Mouse (Mus musculus) liver, adult 2 months (tissue): ENCODE data around the gene Zfp219. TPM values are rescaled to one million over a fixed set of nuclear protein-coding genes. Genes with fewer than 3 reads are reported as not detected.

Experiments
- DNase-seq: peaks from one replicate; pipeline ENCODE4 v3.0.0-alpha.2; 2011; ENCODE audit warnings: low read depth, low spot score; ENCODE audit errors: extremely low read depth
- H3K27ac ChIP-seq: fragments of 200-500 bp; replicated peaks from 2 replicates; pipeline ENCODE4 v1.5.1; 2012; ENCODE audit warnings: low read depth, mild to moderate bottlenecking, control low read depth, inconsistent platforms, low read length; ENCODE audit not compliant: insufficient read depth
- H3K27me3 ChIP-seq: fragments of 200-500 bp; 2 replicates; pipeline ENCODE4 v1.6.1; 2012; ENCODE audit warnings: mild to moderate bottlenecking, moderate library complexity, low read length, inconsistent platforms; ENCODE audit not compliant: control insufficient read depth, insufficient read depth
- H3K36me3 ChIP-seq: fragments of 200-500 bp; 2 replicates; pipeline ENCODE4 v1.6.1; 2012; ENCODE audit warnings: low read length, inconsistent platforms; ENCODE audit not compliant: control insufficient read depth, insufficient read depth
- H3K4me1 ChIP-seq: fragments of 200-500 bp; 2 replicates; pipeline ENCODE4 v1.6.1; 2011; ENCODE audit warnings: low read length; ENCODE audit not compliant: control insufficient read depth, insufficient read depth
- H3K4me3 ChIP-seq: fragments of 200-500 bp; 2 replicates; pipeline ENCODE4 v1.5.1; 2011; ENCODE audit warnings: low read depth, mild to moderate bottlenecking, control low read depth, low read length, moderate library complexity; ENCODE audit not compliant: insufficient read depth
- H3K79me2 ChIP-seq: fragments of 200-500 bp; 2 replicates; pipeline ENCODE4 v1.6.1; 2012; ENCODE audit warnings: inconsistent platforms, mild to moderate bottlenecking, low read length, moderate library complexity; ENCODE audit not compliant: control insufficient read depth, insufficient read depth
- H3K9ac ChIP-seq: fragments of 200-500 bp; 2 replicates; pipeline ENCODE4 v1.6.1; 2012; ENCODE audit warnings: low read depth, mild to moderate bottlenecking, control low read depth, inconsistent platforms, low read length
- CTCF ChIP-seq: fragments of 200-500 bp; IDR thresholded peaks from 2 replicates; pipeline ENCODE4 v1.5.1; 2011; ENCODE audit warnings: low read depth, low read length, control low read depth
- POLR2A ChIP-seq: fragments of 200-500 bp; IDR thresholded peaks from 2 replicates; pipeline ENCODE4 v1.6.1; 2011; ENCODE audit warnings: low read length, control low read depth; ENCODE audit not compliant: insufficient read depth; ENCODE audit errors: extremely low read depth
- WGBS: fragments of 180-500 bp; shearing (Covaris S2); methylation state at CpG from one replicate; pipeline ENCODE4 v1.1.7; 2018; 5-methylcytosine and 5-hydroxymethylcytosine counted together
- polyA plus RNA-seq: library from polyadenylated mRNA; depleted of rRNA; stranded (reverse); fragments of >200 nt; gene quantifications from 2 replicates; pipeline ENCODE4 v1.2.3, GENCODE M21; 2012
- total RNA-seq: library from RNA; depleted of rRNA; stranded (reverse); fragments of >200 nt; gene quantifications from 2 replicates; pipeline ENCODE4 v1.2.3, GENCODE M21; 2014

The Zfp219 gene
- total and polyA plus RNA-seq, 2 experiments = 8.9 to 31.4 TPM

DNA sequence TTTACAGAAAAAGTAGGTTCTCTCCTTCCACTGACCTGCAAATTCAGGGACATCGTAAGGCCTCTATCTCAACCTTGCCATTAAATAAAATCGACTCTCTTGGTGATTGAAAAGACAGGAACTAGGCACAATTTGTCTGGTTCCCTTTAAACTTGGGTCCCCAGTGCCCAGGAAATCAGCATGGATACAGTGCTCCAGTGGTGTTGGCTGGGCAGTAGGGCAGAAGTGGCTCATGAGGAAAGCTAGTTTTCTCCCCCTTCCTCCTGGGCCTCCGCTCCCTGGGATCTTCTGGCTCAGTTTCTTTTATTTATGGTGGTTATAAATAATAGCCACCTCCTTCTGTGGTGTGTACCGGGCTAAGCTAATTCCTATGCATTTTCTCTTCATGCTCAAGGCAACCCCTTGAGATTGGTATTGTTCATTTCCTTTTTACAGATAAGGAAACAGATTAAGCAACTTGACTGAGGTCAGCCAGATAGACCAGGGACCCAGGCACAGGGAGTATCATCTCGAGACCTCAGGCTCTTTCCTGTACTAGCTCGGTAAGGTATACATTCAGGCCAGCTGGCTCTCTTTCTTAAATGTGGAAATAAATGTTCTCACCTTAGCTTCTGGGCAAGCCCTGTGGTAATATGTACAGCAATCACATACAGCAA lies 5.0 kb downstream of the Zfp219 start, which contains the start of gene Tmem253:
TSS of gene Tmem253 (plus strand) at position 214 of the 656 bp plus-strand sequence.
- peak within 1 kb of the TSS; percentile 54 for H3K4me3 ChIP-seq
- no peak for TF ChIP-seq CTCF
- no peak for TF ChIP-seq POLR2A
- H3K36me3 ChIP-seq = no peaks in the 10 kb centered on the region
- DNase-seq = peak; percentile 43
- peak within 1 kb of the TSS; percentile 76 for H3K9ac ChIP-seq
- H3K79me2 ChIP-seq = peaks cover 15% of the 10 kb centered on the region; the same call in 1 of the 2 replicates
- H3K4me1 ChIP-seq = peaks cover 28% of the 10 kb centered on the region
- H3K27me3 ChIP-seq = no peaks in the 10 kb centered on the region
- WGBS = 26% methylated on average over 6 of the region's 6 CpGs
- H3K27ac ChIP-seq = peak within 1 kb of the TSS; percentile 59

GRCm38 (mm10) chr14:52014761-52015311 lies 5.7 kb downstream of the Zfp219 start:
- peak overlapping the region; percentile 76 for H3K9ac ChIP-seq
- DNase-seq = peak; percentile 37
- TF ChIP-seq POLR2A (0 out of 2 replicates have a peak, but pooled peaks have one; percentile 21), CTCF (no peak)
- peak overlapping the region; percentile 59 for H3K27ac ChIP-seq
- WGBS = 2% methylated on average over 24 of the region's 28 CpGs
- no peaks in the 10 kb centered on the region for H3K27me3 ChIP-seq
- peaks cover 28% of the 10 kb centered on the region for H3K4me1 ChIP-seq
- H3K4me3 ChIP-seq = peak overlapping the region; percentile 54
- H3K79me2 ChIP-seq = peaks cover 15% of the 10 kb centered on the region; the same call in 1 of the 2 replicates
- no peaks in the 10 kb centered on the region for H3K36me3 ChIP-seq

DNA sequence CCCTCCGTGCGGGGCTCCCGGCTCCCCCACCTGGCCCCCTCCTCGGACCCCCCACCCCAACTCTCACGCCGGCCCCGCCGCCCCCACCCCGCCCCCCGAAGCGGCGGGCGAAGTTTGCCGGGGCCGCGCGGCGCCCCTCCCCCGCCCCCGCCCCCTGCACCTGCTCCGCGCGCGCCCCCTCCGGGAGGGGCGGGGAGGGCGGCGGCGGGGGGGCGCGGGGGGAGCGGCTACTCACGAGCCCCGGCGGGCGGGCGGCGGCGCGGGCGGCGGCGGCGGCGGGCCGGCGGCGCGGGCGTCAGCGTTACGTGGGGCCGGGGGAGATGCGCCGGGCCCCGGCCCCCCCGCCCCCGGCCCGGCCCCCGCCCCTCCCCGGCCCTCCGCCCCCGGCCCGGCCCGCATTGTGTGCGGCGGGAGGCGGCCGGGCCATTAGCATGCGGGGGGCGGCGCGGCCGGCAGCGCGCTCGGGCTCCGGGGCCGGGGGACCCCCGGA lies 6.2 kb downstream of the Zfp219 start:
- TF ChIP-seq POLR2A (no peak), CTCF (no peak)
- 3% methylated on average over 14 of the region's 80 CpGs for WGBS
- peak overlapping the region; percentile 55; the same call in 1 of the 2 replicates for H3K4me3 ChIP-seq
- H3K36me3 ChIP-seq = no peaks in the 10 kb centered on the region
- H3K9ac ChIP-seq = peak overlapping the region; percentile 76
- H3K27me3 ChIP-seq = no peaks in the 10 kb centered on the region
- no peak for DNase-seq
- no peak overlapping the region for H3K27ac ChIP-seq
- H3K79me2 ChIP-seq = peaks cover 15% of the 10 kb centered on the region; the same call in 1 of the 2 replicates
- peaks cover 28% of the 10 kb centered on the region for H3K4me1 ChIP-seq

- Histone ChIP-seq H3K27me3 (no peaks in the 10 kb centered on the region), H3K9ac (peak overlapping the region; percentile 68), H3K79me2 (peaks cover 10% of the 10 kb centered on the region; the same call in 1 of the 2 replicates), H3K4me1 (peaks cover 23% of the 10 kb centered on the region), H3K27ac (no peak overlapping the region), H3K4me3 (peak overlapping the region; percentile 55; the same call in 1 of the 2 replicates), H3K36me3 (no peaks in the 10 kb centered on the region)
- no peak for DNase-seq
- no peak for TF ChIP-seq POLR2A
- no peak for TF ChIP-seq CTCF
- WGBS = 7% methylated on average over 18 of the region's 24 CpGs
Measured at GRCm38 (mm10) chr14:52013771-52014219, 6.7 kb downstream of the Zfp219 start.

- DNase-seq = no peak
- no peak for TF ChIP-seq POLR2A
- no peak for TF ChIP-seq CTCF
- Histone ChIP-seq H3K36me3 (no peaks in the 10 kb centered on the region), H3K27ac (no peak overlapping the region), H3K27me3 (no peaks in the 10 kb centered on the region), H3K79me2 (peaks cover 3% of the 10 kb centered on the region; the same call in 1 of the 2 replicates), H3K4me1 (peaks cover 17% of the 10 kb centered on the region), H3K4me3 (no peak overlapping the region), H3K9ac (no peak overlapping the region)
- WGBS = 81% methylated on average over 8 of the region's 8 CpGs
Measured at GRCm38 (mm10) chr14:52013021-52013610, 7.4 kb downstream of the Zfp219 start.
